Mouse (Mus musculus) neural tube, embryonic 12.5 days (tissue): ENCODE results near the gene Dock2. TPM values are rescaled to one million over a fixed set of nuclear protein-coding genes. Genes with fewer than 3 reads are reported as not detected.
"Not testable (repeated sequence)": the region's sequence is repeated elsewhere in the genome, so short reads cannot be mapped to it uniquely, and the experiment has no call there.

ENCODE experiments used
- ATAC-seq: fragments of 200-750 bp; cut with Nextera tagmentation; 2 replicates; pipeline ENCODE4 v1.8.0; 2017; ENCODE audit warnings: low read depth, mild to moderate bottlenecking, moderate TSS enrichment, moderate library complexity; ENCODE audit not compliant: low FRiP score
- H3K27ac ChIP-seq: fragments of 300-500 bp; sonication (generic); 2 replicates; pipeline ENCODE4 v1.5.1; 2016
- H3K27me3 ChIP-seq: fragments of 300-500 bp; sonication (generic); replicated peaks from 2 replicates; pipeline ENCODE4 v1.6.1; 2016; ENCODE audit warnings: mild to moderate bottlenecking
- H3K36me3 ChIP-seq: fragments of 300-500 bp; sonication (generic); 2 replicates; pipeline ENCODE4 v1.6.1; 2016; ENCODE audit warnings: mild to moderate bottlenecking
- H3K4me1 ChIP-seq: fragments of 300-500 bp; sonication (generic); 2 replicates; pipeline ENCODE4 v1.6.1; 2016
- H3K4me2 ChIP-seq: fragments of 300-500 bp; sonication (generic); replicated peaks from 2 replicates; pipeline ENCODE4 v1.6.1; 2016; ENCODE audit warnings: mild to moderate bottlenecking
- H3K4me3 ChIP-seq: fragments of 300-500 bp; sonication (generic); 2 replicates; pipeline ENCODE4 v1.5.1; 2016
- H3K9ac ChIP-seq: fragments of 300-500 bp; sonication (generic); 2 replicates; pipeline ENCODE4 v1.6.1; 2016; ENCODE audit warnings: mild to moderate bottlenecking
- H3K9me3 ChIP-seq: fragments of 300-500 bp; sonication (generic); 2 replicates; pipeline ENCODE4 v1.6.1; 2016; ENCODE audit warnings: mild to moderate bottlenecking
- WGBS: fragments of 180-500 bp; shearing (Covaris S2); methylation state at CpG from one replicate; pipeline ENCODE4 v1.1.7; 2016; 5-methylcytosine and 5-hydroxymethylcytosine counted together
- polyA plus RNA-seq: library from polyadenylated mRNA; unstranded; fragments of >200 nt; fragmentation: Nextera tagmentation; extraction: Ambion mirVana; gene quantifications from 2 replicates; pipeline ENCODE4 v1.2.1, GENCODE M21; 2016

Gene Dock2
- polyA plus RNA-seq: 0.83 and 1.1 TPM in 2 replicates

DNA sequence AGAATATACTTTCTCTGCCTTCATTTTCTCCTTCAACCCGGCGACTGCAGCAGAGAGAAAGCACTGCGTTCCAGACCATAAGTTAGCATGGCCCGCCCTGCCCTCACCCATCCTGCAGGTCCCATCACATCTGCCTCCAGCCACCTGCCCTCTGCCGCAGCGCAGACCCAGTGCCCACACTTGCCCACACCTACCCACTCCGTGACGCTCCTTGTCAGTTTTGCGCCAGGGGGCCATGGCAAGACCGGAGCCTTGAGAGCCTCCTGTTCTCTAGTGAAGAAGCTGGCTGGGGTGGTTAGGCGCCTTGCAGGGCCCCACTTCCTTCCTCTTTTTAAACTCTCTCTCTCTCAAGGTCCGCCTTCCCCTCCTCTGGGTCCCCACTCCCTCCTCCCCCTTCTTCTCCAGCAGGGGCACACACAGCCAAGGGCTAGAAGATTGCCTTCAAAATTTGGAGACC, at the start of gene Dock2:
Gene Dock2, minus strand, starts transcription at position 306 of the 457 bp plus-strand sequence.
- Histone ChIP-seq H3K9ac (no peak within 1 kb of the TSS), H3K4me2 (no peak within 1 kb of the TSS), H3K4me1 (no peaks in the 10 kb centered on the region), H3K9me3 (no peaks in the 10 kb centered on the region), H3K27ac (no peak within 1 kb of the TSS), H3K4me3 (no peak within 1 kb of the TSS), H3K36me3 (no peaks in the 10 kb centered on the region), H3K27me3 (no peaks in the 10 kb centered on the region)
- WGBS: 91% methylated on average over 12 of the region's 12 CpGs
- ATAC-seq: no peak

DNA sequence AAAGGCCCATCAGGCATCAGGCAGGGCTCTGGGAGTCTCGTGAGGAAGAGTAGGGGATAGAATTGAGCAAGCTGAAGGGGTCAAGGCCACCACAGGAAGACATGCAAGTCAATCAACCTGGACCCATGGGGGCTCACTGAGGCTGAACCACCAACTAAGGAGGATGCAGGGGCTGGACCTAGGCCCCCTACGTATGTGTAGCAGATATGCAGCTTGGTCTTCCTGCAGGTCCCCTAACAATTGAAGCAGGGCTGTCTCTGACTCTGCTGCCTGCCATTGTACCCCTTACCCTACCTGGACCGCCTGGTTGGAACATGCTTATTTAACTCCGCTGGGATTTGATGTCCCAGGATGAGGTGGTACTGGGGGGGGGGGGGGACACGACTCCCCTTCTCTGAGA, 49.0 kb upstream of the Dock2 start:
- ATAC-seq: 0 out of 2 replicates have a peak, but pooled peaks have one; percentile 13
- peak overlapping the region; percentile 71 for H3K9ac ChIP-seq
- peaks cover 14% of the 10 kb centered on the region for H3K36me3 ChIP-seq
- no peak overlapping the region for H3K27ac ChIP-seq
- H3K4me3 ChIP-seq: peak overlapping the region; percentile 69
- H3K4me2 ChIP-seq: peak overlapping the region; percentile 66
- WGBS: 9% methylated on average over 5 of the region's 5 CpGs
- no peaks in the 10 kb centered on the region for H3K27me3 ChIP-seq
- no peaks in the 10 kb centered on the region for H3K9me3 ChIP-seq
- H3K4me1 ChIP-seq: peaks cover 10% of the 10 kb centered on the region

GRCm38 (mm10) chr11:34827803-34828202, 44.1 kb upstream of the Dock2 start:
- H3K9me3 ChIP-seq: no peaks in the 10 kb centered on the region
- H3K27ac ChIP-seq: no peak overlapping the region
- no peak overlapping the region for H3K4me3 ChIP-seq
- no peak overlapping the region for H3K9ac ChIP-seq
- H3K4me2 ChIP-seq: no peak overlapping the region
- H3K4me1 ChIP-seq: peaks cover 6% of the 10 kb centered on the region
- 95% methylated on average over 3 of the region's 3 CpGs for WGBS
- H3K36me3 ChIP-seq: peaks cover 24% of the 10 kb centered on the region
- no peaks in the 10 kb centered on the region for H3K27me3 ChIP-seq
- no peak for ATAC-seq

DNA sequence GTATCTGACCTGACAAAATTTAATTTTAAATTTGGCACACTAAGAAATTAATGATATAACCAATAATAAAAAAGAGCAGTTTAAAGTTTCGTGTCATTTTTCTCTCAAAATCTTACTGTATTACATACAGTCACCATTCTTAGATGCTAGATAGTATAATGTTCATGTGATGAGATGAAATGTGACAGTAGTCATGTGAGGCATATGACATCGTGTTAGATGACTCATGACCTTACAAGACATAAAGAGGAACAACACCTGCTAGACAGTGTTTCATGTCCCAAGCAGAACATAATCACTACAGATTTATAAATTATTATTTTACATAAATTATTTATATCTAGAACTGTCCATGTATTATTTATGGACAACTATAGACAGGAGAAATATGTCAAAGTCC, 43.2 kb upstream of the Dock2 start:
- 92% methylated on average over 2 of the region's 2 CpGs for WGBS
- no peak for ATAC-seq
- no peaks in the 10 kb centered on the region for H3K4me1 ChIP-seq
- no peaks in the 10 kb centered on the region for H3K27me3 ChIP-seq
- no peak overlapping the region for H3K4me3 ChIP-seq
- H3K4me2 ChIP-seq: no peak overlapping the region
- no peaks in the 10 kb centered on the region for H3K9me3 ChIP-seq
- peaks cover 30% of the 10 kb centered on the region for H3K36me3 ChIP-seq
- no peak overlapping the region for H3K27ac ChIP-seq
- H3K9ac ChIP-seq: no peak overlapping the region

- 94% methylated on average over 4 of the region's 4 CpGs for WGBS
- Histone ChIP-seq H3K36me3 (peaks cover 33% of the 10 kb centered on the region), H3K9me3 (no peaks in the 10 kb centered on the region), H3K9ac (no peak overlapping the region), H3K4me1 (no peaks in the 10 kb centered on the region), H3K4me2 (no peak overlapping the region), H3K27ac (no peak overlapping the region), H3K4me3 (no peak overlapping the region), H3K27me3 (no peaks in the 10 kb centered on the region)
- ATAC-seq: no peak
Measured at GRCm38 (mm10) chr11:34824791-34825190, 41.1 kb upstream of the Dock2 start.

DNA sequence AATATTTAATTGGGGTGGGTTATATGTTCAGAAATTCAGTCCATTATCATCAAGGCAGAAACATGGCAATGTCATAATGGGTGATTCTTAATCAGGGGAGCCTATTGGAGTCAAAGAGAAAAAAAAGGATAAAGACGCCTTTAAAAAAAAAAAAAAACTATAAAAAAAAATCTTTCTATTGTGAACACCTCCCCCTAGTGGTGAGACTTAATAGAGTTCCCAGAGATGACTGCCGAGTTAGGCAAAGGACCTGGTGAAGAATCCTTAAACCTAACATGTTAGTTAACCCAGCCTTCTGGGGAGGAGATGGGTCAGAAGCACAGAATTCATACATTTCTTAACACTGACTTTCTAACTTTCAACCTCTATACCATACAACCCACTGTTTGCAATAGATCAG, 31.1 kb upstream of the Dock2 start:
- no peak for ATAC-seq
- no peaks in the 10 kb centered on the region for H3K9me3 ChIP-seq
- H3K27me3 ChIP-seq: no peaks in the 10 kb centered on the region
- H3K4me1 ChIP-seq: no peaks in the 10 kb centered on the region
- no peak overlapping the region for H3K9ac ChIP-seq
- H3K4me2 ChIP-seq: no peak overlapping the region
- H3K27ac ChIP-seq: no peak overlapping the region
- H3K36me3 ChIP-seq: peaks cover 35% of the 10 kb centered on the region
- 20% methylated on average over 2 of the region's 2 CpGs for whole genome bisulfite sequencing
- H3K4me3 ChIP-seq: no peak overlapping the region

GRCm38 (mm10) chr11:34814319-34814718, 30.6 kb upstream of the Dock2 start:
- 84% methylated on average over 6 of the region's 6 CpGs for WGBS
- ATAC-seq: no peak
- Histone ChIP-seq H3K27ac (no peak overlapping the region), H3K9me3 (no peaks in the 10 kb centered on the region), H3K4me2 (no peak overlapping the region), H3K27me3 (no peaks in the 10 kb centered on the region), H3K4me3 (no peak overlapping the region), H3K4me1 (no peaks in the 10 kb centered on the region), H3K9ac (no peak overlapping the region), H3K36me3 (peaks cover 35% of the 10 kb centered on the region)

- H3K4me3 ChIP-seq, H3K36me3 ChIP-seq, H3K9ac ChIP-seq, H3K27me3 ChIP-seq, H3K4me1 ChIP-seq, H3K27ac ChIP-seq, H3K4me2 ChIP-seq, H3K9me3 ChIP-seq, ATAC-seq: not testable (repeated sequence)
- WGBS: 93% methylated on average over 4 of the region's 4 CpGs
Measured at GRCm38 (mm10) chr11:34805026-34805425, 21.3 kb upstream of the Dock2 start.

DNA sequence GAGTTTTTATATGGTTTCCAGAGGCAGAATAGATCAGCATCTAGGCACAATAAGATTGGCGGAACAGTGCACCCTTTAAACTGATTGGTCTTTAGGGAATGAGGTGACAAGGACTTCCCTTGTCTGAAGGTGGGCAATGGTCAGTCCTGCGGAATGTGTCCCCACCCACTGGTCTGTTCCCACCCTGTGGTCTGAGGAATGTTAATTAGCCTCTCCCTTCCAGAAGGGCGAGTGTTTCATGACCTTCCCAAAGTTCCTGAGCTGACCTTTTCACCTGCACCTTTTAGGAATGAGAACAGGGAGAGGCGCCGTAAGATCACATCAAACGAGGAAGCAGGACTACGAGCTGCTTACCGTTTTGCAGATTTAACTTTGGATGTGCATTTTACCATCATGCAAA, 14.4 kb upstream of the Dock2 start:
- not testable (repeated sequence) for H3K9ac ChIP-seq, H3K4me3 ChIP-seq, H3K4me1 ChIP-seq, ATAC-seq, H3K36me3 ChIP-seq, H3K4me2 ChIP-seq, H3K27me3 ChIP-seq, H3K27ac ChIP-seq, H3K9me3 ChIP-seq
- 68% methylated on average over 8 of the region's 8 CpGs for WGBS

- Histone ChIP-seq H3K27me3 (no peaks in the 10 kb centered on the region), H3K27ac (no peak overlapping the region), H3K4me1 (no peaks in the 10 kb centered on the region), H3K9ac (no peak overlapping the region), H3K9me3 (no peaks in the 10 kb centered on the region), H3K4me2 (no peak overlapping the region), H3K4me3 (no peak overlapping the region), H3K36me3 (no peaks in the 10 kb centered on the region)
- no peak for ATAC-seq
- 35% methylated on average over 4 of the region's 4 CpGs for WGBS
Measured at GRCm38 (mm10) chr11:34796097-34796496, 12.4 kb upstream of the Dock2 start.

DNA sequence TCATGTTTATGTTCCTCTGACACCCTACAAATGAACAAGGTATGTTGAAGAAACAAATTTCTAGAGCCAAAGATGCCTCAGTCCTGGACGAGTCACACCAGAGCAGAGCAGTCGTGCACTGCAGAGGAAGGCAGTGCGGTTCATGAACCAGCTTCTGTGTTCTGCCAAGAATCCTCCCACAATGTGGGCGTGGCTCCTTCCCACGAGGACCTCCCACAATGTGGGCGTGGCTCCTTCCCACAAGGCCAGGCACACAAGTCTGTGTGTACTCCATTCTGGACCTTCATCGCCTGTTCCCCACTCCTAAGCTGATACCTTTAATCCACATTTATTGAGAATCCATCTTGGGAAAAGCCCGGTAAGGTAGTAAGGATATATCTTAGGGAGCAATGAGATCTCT, 8.2 kb upstream of the Dock2 start:
- Histone ChIP-seq H3K9ac (no peak overlapping the region), H3K4me2 (no peak overlapping the region), H3K27ac (no peak overlapping the region), H3K36me3 (no peaks in the 10 kb centered on the region), H3K27me3 (no peaks in the 10 kb centered on the region), H3K4me3 (no peak overlapping the region), H3K4me1 (no peaks in the 10 kb centered on the region), H3K9me3 (no peaks in the 10 kb centered on the region)
- WGBS: 76% methylated on average over 8 of the region's 8 CpGs
- no peak for ATAC-seq

DNA sequence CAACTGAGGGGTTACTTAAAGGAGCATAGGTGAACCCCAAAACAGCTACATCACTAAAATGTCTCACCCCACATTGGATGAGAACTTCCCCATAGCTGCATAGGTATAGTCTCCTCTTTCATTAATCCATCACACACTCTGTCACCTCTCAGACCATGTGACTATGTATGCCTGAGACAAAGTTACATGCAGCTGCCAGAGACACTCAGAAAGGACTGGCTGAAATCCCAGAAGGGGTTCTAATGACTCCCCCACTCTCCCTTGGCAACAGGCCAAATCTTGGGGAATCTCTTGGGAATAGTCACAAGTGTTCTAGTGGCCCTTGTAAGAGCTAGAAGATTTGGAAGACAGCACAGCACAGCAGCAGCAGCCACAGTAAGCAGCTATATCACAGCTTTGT, 1.2 kb upstream of the Dock2 start:
- Histone ChIP-seq H3K27me3 (no peaks in the 10 kb centered on the region), H3K36me3 (no peaks in the 10 kb centered on the region), H3K4me2 (no peak overlapping the region), H3K9me3 (no peaks in the 10 kb centered on the region), H3K4me1 (no peaks in the 10 kb centered on the region), H3K27ac (no peak overlapping the region), H3K4me3 (no peak overlapping the region), H3K9ac (no peak overlapping the region)
- ATAC-seq: no peak

- Histone ChIP-seq H3K9me3 (no peaks in the 10 kb centered on the region), H3K27me3 (no peaks in the 10 kb centered on the region), H3K4me3 (no peak overlapping the region), H3K36me3 (no peaks in the 10 kb centered on the region), H3K9ac (no peak overlapping the region), H3K4me2 (no peak overlapping the region), H3K4me1 (no peaks in the 10 kb centered on the region), H3K27ac (no peak overlapping the region)
- WGBS: 85% methylated on average over 8 of the region's 8 CpGs
- ATAC-seq: no peak
Measured at GRCm38 (mm10) chr11:34782516-34783430, 919 bp downstream of the Dock2 start.
